ENCODE assay signal across 14 mouse cellular contexts in the genomic region with DNA sequence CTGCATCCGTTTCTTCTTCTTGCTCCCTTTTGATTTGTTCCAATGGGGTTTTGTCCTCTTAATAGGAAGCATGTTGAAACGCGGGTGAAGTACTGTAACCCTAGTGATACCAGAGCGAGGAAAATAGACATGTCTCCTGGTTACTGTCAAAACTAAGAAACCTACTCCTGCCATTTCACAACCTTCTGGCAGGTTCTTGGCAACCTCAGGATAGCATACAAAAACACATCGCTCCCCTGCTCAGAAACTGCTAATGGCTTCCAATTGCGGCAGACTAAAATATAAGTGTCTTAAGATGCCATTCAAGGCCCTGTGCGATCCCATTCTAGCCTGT.
"Had no signal": no experiment of that assay in that cellular context is flagged by ENCODE, and none has a peak within 500 bp of the region (broad histone marks: within the 10 kb centered on the region; RNA-seq: fewer than 3 reads in every experiment).

No protein-coding gene starts in this region.

- H3K9ac ChIP-seq: kidney, embryonic 15.5 days; limb, embryonic 15.5 days; liver, embryonic 12.5 days; lung, embryonic 14.5 days; neural tube, embryonic 15.5 days had no signal

- H3K27me3 ChIP-seq: kidney, embryonic 15.5 days; limb, embryonic 15.5 days; liver, embryonic 12.5 days; neural tube, embryonic 15.5 days had no signal

- DNase-seq: kidney, adult 2 months; kidney, postnatal 14 days; lung, embryonic 14.5 days; lung, postnatal 10 days; lung, postnatal 4 days; spleen, adult 18-20 months; thymus, adult 18-20 months; thymus, postnatal 14 days had no signal

- H3K4me1 ChIP-seq: kidney, embryonic 15.5 days; liver, embryonic 12.5 days; midbrain, embryonic 10.5 days; neural tube, embryonic 15.5 days had no signal

- H3K9me3 ChIP-seq: kidney, embryonic 15.5 days; limb, embryonic 15.5 days; liver, embryonic 12.5 days; midbrain, embryonic 10.5 days; neural tube, embryonic 15.5 days had no signal

- ATAC-seq: liver, embryonic 12.5 days had no signal

- H3K4me2 ChIP-seq: kidney, embryonic 15.5 days; limb, embryonic 15.5 days; liver, embryonic 12.5 days; lung, embryonic 14.5 days; neural tube, embryonic 15.5 days had no signal

- H3K36me3 ChIP-seq: kidney, embryonic 15.5 days; limb, embryonic 15.5 days; liver, embryonic 12.5 days; midbrain, embryonic 10.5 days; neural tube, embryonic 15.5 days had no signal

- H3K27ac ChIP-seq: kidney, embryonic 15.5 days; limb, embryonic 15.5 days; liver, embryonic 12.5 days; midbrain, embryonic 10.5 days; neural tube, embryonic 15.5 days had no signal

- H3K4me3 ChIP-seq: kidney, embryonic 15.5 days; limb, embryonic 15.5 days; liver, embryonic 12.5 days; midbrain, embryonic 10.5 days; myocyte; neural tube, embryonic 15.5 days had no signal
